Mouse (Mus musculus): Measurements from ENCODE around the gene Dnm3. TPM values are rescaled to one million over a fixed set of nuclear protein-coding genes. Genes with fewer than 3 reads are reported as not detected.
"Not testable (repeated sequence)": the region's sequence is repeated elsewhere in the genome, so short reads cannot be mapped to it uniquely, and the experiment has no call there.

The Dnm3 gene
- polyA plus RNA-seq, 1 experiment from 2014 or later = 3.3 TPM

GRCm38 (mm10) chr1:162410207-162410965 is 67.4 kb downstream of the Dnm3 start:
- Histone ChIP-seq H3K36me3 (ENCODE audit: control insufficient read depth, insufficient read depth, low read length) (no peaks in the 10 kb centered on the region), H3K4me1 (replicated peaks; ENCODE audit: control insufficient read depth, insufficient read depth, low read length) (no peaks in the 10 kb centered on the region), H3K9me3 (ENCODE audit: control insufficient read depth, low read length) (no peaks in the 10 kb centered on the region), H3K27ac (ENCODE audit: low read depth, low read length) (no peak overlapping the region), H3K4me2 (no peak overlapping the region), H3K9ac (ENCODE audit: low read depth, low read length) (no peak overlapping the region), H3K27me3 (replicated peaks; ENCODE audit: control insufficient read depth, insufficient read depth, low read length) (no peaks in the 10 kb centered on the region), H3K4me3 (ENCODE audit: low read depth, low read length) (no peak overlapping the region)
- 79% methylated on average over 14 of the region's 14 CpGs for WGBS
- ATAC-seq (replicated peaks; ENCODE audit: low FRiP score) (no peak), DNase-seq (ENCODE audit: low spot score) (no peak)

GRCm38 (mm10) chr1:162394549-162394948 is 83.3 kb downstream of the Dnm3 start:
- 56% methylated on average over 4 of the region's 4 CpGs for WGBS
- Histone ChIP-seq H3K4me2 (no peak overlapping the region), H3K9me3 (ENCODE audit: control insufficient read depth, low read length) (no peaks in the 10 kb centered on the region), H3K27me3 (replicated peaks; ENCODE audit: control insufficient read depth, insufficient read depth, low read length) (no peaks in the 10 kb centered on the region), H3K4me3 (ENCODE audit: low read depth, low read length) (no peak overlapping the region), H3K4me1 (replicated peaks; ENCODE audit: control insufficient read depth, insufficient read depth, low read length) (no peaks in the 10 kb centered on the region), H3K9ac (ENCODE audit: low read depth, low read length) (no peak overlapping the region), H3K27ac (ENCODE audit: low read depth, low read length) (no peak overlapping the region), H3K36me3 (ENCODE audit: control insufficient read depth, insufficient read depth, low read length) (no peaks in the 10 kb centered on the region)
- DNase-seq (ENCODE audit: low spot score) (no peak), ATAC-seq (replicated peaks; ENCODE audit: low FRiP score) (no peak)

GRCm38 (mm10) chr1:162388442-162389165 is 89.2 kb downstream of the Dnm3 start:
- H3K9ac ChIP-seq (ENCODE audit: low read depth, low read length) = no peak overlapping the region
- no peaks in the 10 kb centered on the region for H3K9me3 ChIP-seq (ENCODE audit: control insufficient read depth, low read length)
- no peak for ATAC-seq (replicated peaks; ENCODE audit: low FRiP score)
- WGBS = 66% methylated on average over 5 of the region's 5 CpGs
- no peaks in the 10 kb centered on the region for H3K4me1 ChIP-seq (replicated peaks; ENCODE audit: control insufficient read depth, insufficient read depth, low read length)
- no peak overlapping the region for H3K4me2 ChIP-seq
- H3K27ac ChIP-seq (ENCODE audit: low read depth, low read length) = no peak overlapping the region
- no peak overlapping the region for H3K4me3 ChIP-seq (ENCODE audit: low read depth, low read length)
- DNase-seq (ENCODE audit: low spot score) = no peak
- H3K36me3 ChIP-seq (ENCODE audit: control insufficient read depth, insufficient read depth, low read length) = no peaks in the 10 kb centered on the region
- H3K27me3 ChIP-seq (replicated peaks; ENCODE audit: control insufficient read depth, insufficient read depth, low read length) = no peaks in the 10 kb centered on the region

- not testable (repeated sequence) for H3K4me3 ChIP-seq (ENCODE audit: low read depth, low read length); H3K4me1 ChIP-seq (replicated peaks; ENCODE audit: control insufficient read depth, insufficient read depth, low read length); H3K9ac ChIP-seq (ENCODE audit: low read depth, low read length); H3K9me3 ChIP-seq (ENCODE audit: control insufficient read depth, low read length); H3K27me3 ChIP-seq (replicated peaks; ENCODE audit: control insufficient read depth, insufficient read depth, low read length); H3K4me2 ChIP-seq; H3K27ac ChIP-seq (ENCODE audit: low read depth, low read length); H3K36me3 ChIP-seq (ENCODE audit: control insufficient read depth, insufficient read depth, low read length); DNase-seq (ENCODE audit: low spot score); ATAC-seq (replicated peaks; ENCODE audit: low FRiP score)
- WGBS = 92% methylated on average over 1 of the region's 1 CpGs
Observed at GRCm38 (mm10) chr1:162373068-162373467, 104.8 kb downstream of the Dnm3 start.

- no peaks in the 10 kb centered on the region for H3K27me3 ChIP-seq (replicated peaks; ENCODE audit: control insufficient read depth, insufficient read depth, low read length)
- no peaks in the 10 kb centered on the region for H3K4me1 ChIP-seq (replicated peaks; ENCODE audit: control insufficient read depth, insufficient read depth, low read length)
- no peak for ATAC-seq (replicated peaks; ENCODE audit: low FRiP score)
- H3K4me3 ChIP-seq (ENCODE audit: low read depth, low read length) = no peak overlapping the region
- 62% methylated on average over 4 of the region's 4 CpGs for WGBS
- H3K27ac ChIP-seq (ENCODE audit: low read depth, low read length) = no peak overlapping the region
- H3K36me3 ChIP-seq (ENCODE audit: control insufficient read depth, insufficient read depth, low read length) = no peaks in the 10 kb centered on the region
- no peak for DNase-seq (ENCODE audit: low spot score)
- no peak overlapping the region for H3K4me2 ChIP-seq
- no peak overlapping the region for H3K9ac ChIP-seq (ENCODE audit: low read depth, low read length)
- no peaks in the 10 kb centered on the region for H3K9me3 ChIP-seq (ENCODE audit: control insufficient read depth, low read length)
Observed at GRCm38 (mm10) chr1:162369726-162370125, 108.1 kb downstream of the Dnm3 start.

GRCm38 (mm10) chr1:162361978-162362377 is 115.9 kb downstream of the Dnm3 start:
- no peak overlapping the region for H3K4me3 ChIP-seq (ENCODE audit: low read depth, low read length)
- no peaks in the 10 kb centered on the region for H3K36me3 ChIP-seq (ENCODE audit: control insufficient read depth, insufficient read depth, low read length)
- H3K27ac ChIP-seq (ENCODE audit: low read depth, low read length) = no peak overlapping the region
- H3K27me3 ChIP-seq (replicated peaks; ENCODE audit: control insufficient read depth, insufficient read depth, low read length) = no peaks in the 10 kb centered on the region
- no peaks in the 10 kb centered on the region for H3K9me3 ChIP-seq (ENCODE audit: control insufficient read depth, low read length)
- H3K9ac ChIP-seq (ENCODE audit: low read depth, low read length) = no peak overlapping the region
- WGBS = 61% methylated on average over 5 of the region's 5 CpGs
- no peak for DNase-seq (ENCODE audit: low spot score)
- no peak for ATAC-seq (replicated peaks; ENCODE audit: low FRiP score)
- no peaks in the 10 kb centered on the region for H3K4me1 ChIP-seq (replicated peaks; ENCODE audit: control insufficient read depth, insufficient read depth, low read length)
- no peak overlapping the region for H3K4me2 ChIP-seq

GRCm38 (mm10) chr1:162359270-162359669 is 118.6 kb downstream of the Dnm3 start:
- H3K27me3 ChIP-seq (replicated peaks; ENCODE audit: control insufficient read depth, insufficient read depth, low read length) = no peaks in the 10 kb centered on the region
- no peak overlapping the region for H3K9ac ChIP-seq (ENCODE audit: low read depth, low read length)
- H3K4me2 ChIP-seq = no peak overlapping the region
- ATAC-seq (replicated peaks; ENCODE audit: low FRiP score) (0 out of 2 replicates have a peak, but pooled peaks have one; percentile 41), DNase-seq (ENCODE audit: low spot score) (no peak)
- no peaks in the 10 kb centered on the region for H3K36me3 ChIP-seq (ENCODE audit: control insufficient read depth, insufficient read depth, low read length)
- H3K9me3 ChIP-seq (ENCODE audit: control insufficient read depth, low read length) = no peaks in the 10 kb centered on the region
- no peak overlapping the region for H3K4me3 ChIP-seq (ENCODE audit: low read depth, low read length)
- 69% methylated on average over 8 of the region's 8 CpGs for WGBS
- no peak overlapping the region for H3K27ac ChIP-seq (ENCODE audit: low read depth, low read length)
- no peaks in the 10 kb centered on the region for H3K4me1 ChIP-seq (replicated peaks; ENCODE audit: control insufficient read depth, insufficient read depth, low read length)

GRCm38 (mm10) chr1:162358036-162358435 is 119.8 kb downstream of the Dnm3 start:
- ATAC-seq (replicated peaks; ENCODE audit: low FRiP score) (no peak), DNase-seq (ENCODE audit: low spot score) (no peak)
- H3K4me3 ChIP-seq (ENCODE audit: low read depth, low read length) = no peak overlapping the region
- H3K4me2 ChIP-seq = no peak overlapping the region
- H3K27me3 ChIP-seq (replicated peaks; ENCODE audit: control insufficient read depth, insufficient read depth, low read length) = no peaks in the 10 kb centered on the region
- no peak overlapping the region for H3K9ac ChIP-seq (ENCODE audit: low read depth, low read length)
- no peaks in the 10 kb centered on the region for H3K4me1 ChIP-seq (replicated peaks; ENCODE audit: control insufficient read depth, insufficient read depth, low read length)
- no peaks in the 10 kb centered on the region for H3K9me3 ChIP-seq (ENCODE audit: control insufficient read depth, low read length)
- WGBS = 32% methylated on average over 8 of the region's 8 CpGs
- no peak overlapping the region for H3K27ac ChIP-seq (ENCODE audit: low read depth, low read length)
- no peaks in the 10 kb centered on the region for H3K36me3 ChIP-seq (ENCODE audit: control insufficient read depth, insufficient read depth, low read length)

- Histone ChIP-seq H3K4me2 (no peak overlapping the region), H3K4me3 (ENCODE audit: low read depth, low read length) (no peak overlapping the region), H3K4me1 (replicated peaks; ENCODE audit: control insufficient read depth, insufficient read depth, low read length) (no peaks in the 10 kb centered on the region), H3K9ac (ENCODE audit: low read depth, low read length) (no peak overlapping the region), H3K9me3 (ENCODE audit: control insufficient read depth, low read length) (no peaks in the 10 kb centered on the region), H3K36me3 (ENCODE audit: control insufficient read depth, insufficient read depth, low read length) (no peaks in the 10 kb centered on the region), H3K27ac (ENCODE audit: low read depth, low read length) (no peak overlapping the region), H3K27me3 (replicated peaks; ENCODE audit: control insufficient read depth, insufficient read depth, low read length) (no peaks in the 10 kb centered on the region)
- WGBS = 55% methylated on average over 5 of the region's 5 CpGs
- ATAC-seq (replicated peaks; ENCODE audit: low FRiP score) (no peak), DNase-seq (ENCODE audit: low spot score) (no peak)
Observed at GRCm38 (mm10) chr1:162356481-162356880, 121.4 kb downstream of the Dnm3 start.

Data from liver, embryonic 11.5 days (tissue).